Mouse (Mus musculus): ENCODE data around the gene Rab31. TPM values are rescaled to one million over a fixed set of nuclear protein-coding genes. Genes with fewer than 3 reads are reported as not detected.
"Not testable (repeated sequence)": the region's sequence is repeated elsewhere in the genome, so short reads cannot be mapped to it uniquely, and the experiment has no call there.

Gene Rab31
- polyA plus RNA-seq, 1 experiment from 2014 or later, result 64.8 TPM

DNA sequence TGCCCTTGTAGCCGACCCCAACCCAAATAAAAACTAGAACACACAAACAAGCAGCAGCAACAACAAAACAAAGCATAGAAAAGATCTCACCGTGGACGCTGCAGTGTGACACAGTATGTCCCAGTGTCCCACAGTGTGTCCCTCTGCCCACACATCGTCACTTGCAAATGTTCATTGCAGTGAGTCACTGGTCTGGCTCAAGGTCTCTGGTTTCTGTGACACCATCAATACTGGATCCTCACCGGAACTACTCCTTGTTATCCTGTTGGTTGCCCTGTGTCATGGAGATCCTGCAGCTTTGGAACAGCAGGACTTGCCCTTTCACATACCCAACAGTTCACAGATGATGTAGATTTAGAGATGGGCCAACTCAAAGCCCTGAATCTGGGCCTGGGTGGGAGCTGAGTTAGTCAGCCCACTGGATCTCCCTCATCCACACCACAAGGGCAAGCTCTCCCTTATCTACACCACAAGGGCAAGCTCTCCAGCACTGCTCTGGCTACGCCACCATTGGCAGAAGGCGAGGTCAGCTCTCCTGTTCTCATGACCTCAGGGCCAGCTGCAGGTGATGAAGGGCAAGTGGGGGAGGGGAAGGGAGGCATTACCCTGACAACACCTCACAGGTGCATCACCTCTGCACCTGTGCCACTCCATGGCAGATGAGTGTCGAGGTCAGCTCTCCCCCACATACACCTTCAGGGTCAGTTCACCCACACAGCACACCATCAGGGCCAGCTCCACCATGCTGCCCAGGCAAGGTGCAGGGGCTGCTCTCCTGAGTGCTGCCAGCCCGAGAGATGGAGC is 124.0 kb downstream of the Rab31 start:
- Histone ChIP-seq H3K27ac (replicated peaks) (no peak overlapping the region), H3K9ac (replicated peaks) (no peak overlapping the region), H3K36me3 (0 out of 2 replicates have a peak, but pooled peaks cover 4% of the 10 kb centered on the region), H3K4me3 (no peak overlapping the region), H3K4me1 (no peaks in the 10 kb centered on the region), H3K27me3 (no peaks in the 10 kb centered on the region), H3K4me2 (replicated peaks) (no peak overlapping the region), H3K9me3 (no peaks in the 10 kb centered on the region)
- WGBS, result 86% methylated on average over 9 of the region's 9 CpGs
- 0 out of 2 replicates have a peak, but pooled peaks have one; percentile 2 for ATAC-seq (ENCODE audit: low FRiP score, low read depth)

DNA sequence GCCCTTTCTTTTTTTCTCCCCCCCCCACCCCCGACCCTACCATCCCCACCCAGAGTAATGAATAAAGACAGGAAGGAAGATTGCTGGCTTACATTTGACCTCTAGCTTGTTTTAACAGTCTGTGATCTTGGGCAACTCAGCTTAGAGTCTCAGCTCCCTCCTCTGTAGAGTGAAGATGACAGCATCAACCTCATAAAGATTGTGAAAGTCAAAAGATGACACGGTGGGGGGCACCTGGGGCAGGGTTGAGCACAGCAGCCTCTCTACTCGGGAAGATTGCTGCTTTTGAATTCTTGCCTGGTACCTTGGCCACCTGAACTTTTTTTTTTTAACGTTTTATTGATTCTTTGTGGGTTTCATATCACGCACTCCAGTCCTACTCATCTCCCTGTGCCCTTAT is 124.6 kb downstream of the Rab31 start:
- Histone ChIP-seq H3K4me2 (replicated peaks) (no peak overlapping the region), H3K36me3 (0 out of 2 replicates have a peak, but pooled peaks cover 4% of the 10 kb centered on the region), H3K9ac (replicated peaks) (no peak overlapping the region), H3K9me3 (no peaks in the 10 kb centered on the region), H3K4me3 (no peak overlapping the region), H3K4me1 (peaks cover 3% of the 10 kb centered on the region; the same call in 1 of the 2 replicates), H3K27me3 (no peaks in the 10 kb centered on the region), H3K27ac (replicated peaks) (no peak overlapping the region)
- ATAC-seq (ENCODE audit: low FRiP score, low read depth), result no peak
- WGBS, result 56% methylated on average over 5 of the region's 5 CpGs

DNA sequence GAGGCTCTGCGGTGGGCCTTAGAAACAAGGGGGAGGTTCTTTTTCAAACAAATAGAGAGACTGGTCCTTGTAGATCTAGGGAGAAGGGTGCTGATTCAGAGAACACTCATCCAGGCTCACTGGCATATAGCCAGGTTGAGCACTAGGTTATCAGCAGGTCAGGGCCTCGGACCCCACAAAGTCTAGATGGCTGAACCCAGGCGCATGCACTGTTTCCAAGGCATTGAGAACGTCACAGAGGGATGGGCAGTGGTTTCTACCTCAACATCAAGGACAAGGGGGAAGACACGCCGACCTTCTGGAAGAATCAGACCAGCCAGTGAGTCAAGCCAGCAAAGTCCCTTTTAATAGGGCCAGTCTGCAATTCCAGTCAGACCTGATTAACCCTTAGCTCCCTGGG is 125.3 kb downstream of the Rab31 start:
- WGBS, result 79% methylated on average over 6 of the region's 6 CpGs

DNA sequence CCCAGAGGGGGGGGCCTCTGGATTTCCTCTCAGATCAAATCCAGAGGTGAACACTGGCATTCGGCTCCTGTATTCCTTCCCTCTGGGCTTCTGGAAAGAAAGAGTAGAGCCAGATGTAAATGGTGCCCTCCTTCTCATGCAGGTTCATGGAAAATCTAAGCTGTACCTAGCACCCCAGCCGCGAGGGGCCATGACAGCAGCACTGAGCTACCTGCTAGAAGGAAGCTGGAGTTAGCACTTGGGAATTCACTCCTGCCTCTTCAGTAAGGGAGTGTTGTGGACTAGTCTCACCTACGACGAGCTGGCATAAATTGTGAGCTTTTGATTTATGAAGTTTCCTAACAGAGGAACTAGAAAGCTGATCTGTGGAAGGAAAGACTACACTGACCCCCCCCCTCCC is 129.0 kb downstream of the Rab31 start:
- no peak overlapping the region for H3K4me3 ChIP-seq
- H3K36me3 ChIP-seq, result no peaks in the 10 kb centered on the region
- H3K27ac ChIP-seq (replicated peaks), result no peak overlapping the region
- H3K9me3 ChIP-seq, result no peaks in the 10 kb centered on the region
- no peak for ATAC-seq (ENCODE audit: low FRiP score, low read depth)
- H3K4me2 ChIP-seq (replicated peaks), result no peak overlapping the region
- WGBS, result 83% methylated on average over 5 of the region's 5 CpGs
- H3K4me1 ChIP-seq, result peaks cover 11% of the 10 kb centered on the region
- no peak overlapping the region for H3K9ac ChIP-seq (replicated peaks)
- no peaks in the 10 kb centered on the region for H3K27me3 ChIP-seq

More for the DNA sequence above, 125.3 kb downstream of the Rab31 start:
- Histone ChIP-seq H3K27ac (replicated peaks) (no peak overlapping the region), H3K4me2 (replicated peaks) (no peak overlapping the region), H3K36me3 (0 out of 2 replicates have a peak, but pooled peaks cover 4% of the 10 kb centered on the region), H3K9ac (replicated peaks) (no peak overlapping the region), H3K9me3 (no peaks in the 10 kb centered on the region), H3K4me3 (no peak overlapping the region), H3K27me3 (no peaks in the 10 kb centered on the region), H3K4me1 (peaks cover 10% of the 10 kb centered on the region)
- no peak for ATAC-seq (ENCODE audit: low FRiP score, low read depth)

DNA sequence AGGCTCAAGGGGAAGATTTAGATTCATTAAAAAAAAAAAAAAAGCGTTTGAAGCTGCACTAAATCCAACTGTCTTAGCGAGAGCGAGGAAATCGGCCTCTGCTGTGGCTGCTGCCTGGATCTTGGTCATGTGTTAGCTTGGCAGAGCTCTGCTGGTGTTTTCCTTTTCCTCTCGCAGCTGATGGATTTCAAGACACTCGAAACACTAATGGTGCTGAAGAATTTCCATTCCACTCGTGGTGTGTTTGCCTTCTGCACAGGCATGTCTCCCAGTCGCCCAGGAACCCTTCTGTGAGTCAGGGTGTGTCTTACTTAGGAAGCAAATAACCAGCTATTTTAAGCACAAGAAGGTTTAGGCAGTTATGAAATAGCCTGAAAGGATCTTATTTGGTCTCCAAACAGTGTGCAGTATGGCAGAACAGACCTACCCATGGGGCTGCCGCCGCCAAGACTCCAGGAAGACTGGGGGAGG is 129.5 kb downstream of the Rab31 start:
- no peak overlapping the region for H3K27ac ChIP-seq (replicated peaks)
- H3K4me3 ChIP-seq, result no peak overlapping the region
- 0 out of 2 replicates have a peak, but pooled peaks have one; percentile 12 for ATAC-seq (ENCODE audit: low FRiP score, low read depth)
- no peak overlapping the region for H3K4me2 ChIP-seq (replicated peaks)
- no peaks in the 10 kb centered on the region for H3K9me3 ChIP-seq
- 33% methylated on average over 10 of the region's 10 CpGs for WGBS
- no peak overlapping the region; the same call in 1 of the 2 replicates for H3K9ac ChIP-seq (replicated peaks)
- no peaks in the 10 kb centered on the region for H3K36me3 ChIP-seq
- H3K4me1 ChIP-seq, result peaks cover 11% of the 10 kb centered on the region
- no peaks in the 10 kb centered on the region for H3K27me3 ChIP-seq

DNA sequence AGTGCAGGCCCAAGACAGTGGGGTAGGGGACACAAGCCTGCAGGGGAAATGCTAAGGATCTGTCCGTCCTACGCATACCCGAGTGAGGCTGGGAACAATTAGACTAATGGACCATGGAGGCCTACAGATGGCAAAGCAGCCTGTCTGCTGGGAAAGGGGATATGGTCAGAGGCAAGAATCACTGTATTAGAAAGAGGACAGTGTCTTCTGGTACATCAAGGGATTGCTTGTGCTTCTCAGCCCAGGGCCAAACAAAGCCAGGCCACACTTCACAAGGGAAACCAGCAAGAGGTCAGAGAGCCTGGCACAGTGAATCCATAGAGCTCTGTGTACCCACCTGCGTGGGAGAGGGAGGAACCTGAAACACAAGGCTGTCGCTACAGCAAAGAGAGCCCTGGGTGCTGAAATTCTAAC is 130.0 kb downstream of the Rab31 start:
- H3K4me3 ChIP-seq, result no peak overlapping the region
- WGBS, result 13% methylated on average over 5 of the region's 5 CpGs
- H3K4me1 ChIP-seq, result peaks cover 11% of the 10 kb centered on the region
- no peak overlapping the region for H3K9ac ChIP-seq (replicated peaks)
- peak overlapping the region; percentile 63 for H3K27ac ChIP-seq (replicated peaks)
- no peak overlapping the region for H3K4me2 ChIP-seq (replicated peaks)
- ATAC-seq (ENCODE audit: low FRiP score, low read depth), result peak; percentile 69
- H3K9me3 ChIP-seq, result no peaks in the 10 kb centered on the region
- no peaks in the 10 kb centered on the region for H3K36me3 ChIP-seq
- H3K27me3 ChIP-seq, result no peaks in the 10 kb centered on the region

DNA sequence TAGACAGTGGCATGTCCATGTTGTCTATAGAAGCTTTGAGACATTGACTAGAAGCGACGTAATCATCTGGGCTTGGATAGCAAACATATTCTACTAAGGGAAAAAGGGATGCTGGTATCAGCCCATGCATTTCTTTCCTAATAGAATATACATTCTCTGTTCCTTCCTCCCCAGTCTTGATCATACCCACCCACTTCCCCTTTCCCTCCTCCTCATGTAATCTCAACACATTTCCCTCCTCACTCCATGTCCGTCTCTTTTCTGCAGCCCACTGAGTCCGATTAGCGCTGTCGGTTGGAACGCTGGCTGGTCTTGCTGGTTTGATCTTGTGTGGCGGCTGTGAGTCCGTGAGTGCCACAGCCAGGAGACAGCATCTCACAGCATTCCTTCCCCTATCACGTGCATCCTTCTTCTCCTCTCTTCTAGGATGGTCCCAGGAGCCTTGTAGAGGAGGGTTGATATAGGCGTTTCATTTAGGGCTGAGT is 130.8 kb downstream of the Rab31 start, which contains the start of gene Txndc2:
Gene Txndc2 (minus strand): TSS at position 435 of the 485 bp plus-strand sequence.
- no peaks in the 10 kb centered on the region for H3K36me3 ChIP-seq
- H3K27me3 ChIP-seq, result no peaks in the 10 kb centered on the region
- peaks cover 11% of the 10 kb centered on the region for H3K4me1 ChIP-seq
- no peak within 1 kb of the TSS for H3K4me2 ChIP-seq (replicated peaks)
- WGBS, result 90% methylated on average over 11 of the region's 11 CpGs
- peak within 1 kb of the TSS; percentile 63 for H3K27ac ChIP-seq (replicated peaks)
- no peak within 1 kb of the TSS for H3K4me3 ChIP-seq
- H3K9me3 ChIP-seq, result no peaks in the 10 kb centered on the region
- no peak within 1 kb of the TSS; the same call in 1 of the 2 replicates for H3K9ac ChIP-seq (replicated peaks)
- no peak for ATAC-seq (ENCODE audit: low FRiP score, low read depth)

DNA sequence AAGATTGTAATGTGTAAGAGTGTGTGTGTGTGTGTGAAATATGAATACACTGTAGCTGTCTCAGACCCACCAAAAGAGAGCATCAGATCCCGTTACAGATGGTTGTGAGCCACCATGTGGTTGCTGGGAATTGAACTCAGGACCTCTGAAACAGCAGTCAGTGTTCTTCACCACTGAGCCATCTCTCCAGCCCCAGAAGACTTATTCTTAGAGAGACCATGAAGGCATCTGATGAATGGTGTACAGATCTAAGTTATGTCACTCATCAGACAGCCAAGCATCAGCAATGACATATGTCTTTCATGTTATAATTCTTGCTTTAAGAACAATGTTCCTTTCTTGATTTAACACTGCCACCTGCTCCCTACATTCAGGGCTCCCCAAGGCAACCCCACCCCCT is 133.4 kb downstream of the Rab31 start:
- peaks cover 11% of the 10 kb centered on the region for H3K4me1 ChIP-seq
- no peaks in the 10 kb centered on the region for H3K27me3 ChIP-seq
- no peak overlapping the region for H3K9ac ChIP-seq (replicated peaks)
- ATAC-seq (ENCODE audit: low FRiP score, low read depth), result no peak
- no peak overlapping the region for H3K27ac ChIP-seq (replicated peaks)
- H3K4me2 ChIP-seq (replicated peaks), result no peak overlapping the region
- H3K9me3 ChIP-seq, result no peaks in the 10 kb centered on the region
- no peak overlapping the region for H3K4me3 ChIP-seq
- WGBS, result 94% methylated on average over 1 of the region's 1 CpGs
- H3K36me3 ChIP-seq, result no peaks in the 10 kb centered on the region

DNA sequence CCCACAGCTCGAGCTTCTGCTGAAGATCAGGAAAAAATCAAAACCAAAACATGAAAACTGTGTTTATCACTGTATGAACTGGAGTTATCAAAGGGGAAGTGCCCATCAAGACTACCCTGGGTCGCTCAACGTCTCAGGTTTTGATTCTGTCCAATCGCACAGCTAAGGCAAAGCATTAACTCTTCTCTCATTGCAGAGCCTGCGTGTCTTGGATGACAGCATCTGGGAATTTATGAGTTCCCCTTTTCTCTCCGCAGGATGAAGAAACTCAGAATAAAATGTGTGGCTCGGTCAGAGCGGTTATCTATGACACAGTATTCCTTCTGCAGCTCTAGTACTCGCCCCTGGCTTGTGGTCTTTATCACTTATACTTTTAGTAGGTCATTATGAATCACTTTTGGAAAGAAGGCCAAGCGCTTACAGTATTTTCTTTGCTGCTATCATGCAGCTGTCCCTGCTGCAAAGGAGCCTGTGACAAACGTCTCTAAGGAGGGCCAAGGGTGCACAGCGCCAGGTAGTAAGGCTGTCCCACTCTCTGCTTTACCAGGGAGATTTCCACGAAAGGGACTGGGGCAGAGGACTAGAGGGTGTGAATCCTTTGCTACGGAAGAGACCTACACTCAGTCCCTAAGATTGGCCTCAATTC is 136.7 kb downstream of the Rab31 start:
- Histone ChIP-seq H3K27me3 (no peaks in the 10 kb centered on the region), H3K9me3 (no peaks in the 10 kb centered on the region), H3K9ac (replicated peaks) (no peak overlapping the region), H3K4me2 (replicated peaks) (no peak overlapping the region), H3K36me3 (no peaks in the 10 kb centered on the region), H3K4me1 (no peaks in the 10 kb centered on the region), H3K27ac (replicated peaks) (no peak overlapping the region), H3K4me3 (no peak overlapping the region)
- 87% methylated on average over 14 of the region's 14 CpGs for WGBS
- no peak for ATAC-seq (ENCODE audit: low FRiP score, low read depth)

DNA sequence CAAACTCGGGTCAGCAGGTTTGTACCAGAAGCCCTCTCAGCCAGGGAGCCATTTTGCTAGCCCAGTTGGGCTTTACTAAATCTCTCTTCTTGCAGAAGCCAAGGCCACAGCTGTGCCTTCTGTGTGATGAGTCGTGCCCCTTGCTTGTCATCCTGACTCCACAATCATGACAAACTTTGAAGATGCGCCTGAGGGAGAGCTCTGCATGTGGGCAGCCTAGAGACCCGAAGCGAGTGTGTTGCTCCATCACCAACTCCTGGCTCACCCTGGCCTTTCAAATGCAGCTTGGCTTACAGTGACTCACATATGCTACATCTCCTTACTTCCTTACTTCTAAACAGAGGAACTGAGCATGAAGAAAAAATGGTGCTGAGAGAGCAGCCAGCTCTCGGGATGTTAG is 142.6 kb downstream of the Rab31 start:
- H3K36me3 ChIP-seq, result no peaks in the 10 kb centered on the region
- no peak overlapping the region for H3K4me2 ChIP-seq (replicated peaks)
- H3K4me1 ChIP-seq, result no peaks in the 10 kb centered on the region
- WGBS, result 82% methylated on average over 6 of the region's 6 CpGs
- H3K27me3 ChIP-seq, result no peaks in the 10 kb centered on the region
- H3K27ac ChIP-seq (replicated peaks), result no peak overlapping the region
- H3K4me3 ChIP-seq, result no peak overlapping the region
- ATAC-seq (ENCODE audit: low FRiP score, low read depth), result no peak
- no peaks in the 10 kb centered on the region for H3K9me3 ChIP-seq
- no peak overlapping the region for H3K9ac ChIP-seq (replicated peaks)

DNA sequence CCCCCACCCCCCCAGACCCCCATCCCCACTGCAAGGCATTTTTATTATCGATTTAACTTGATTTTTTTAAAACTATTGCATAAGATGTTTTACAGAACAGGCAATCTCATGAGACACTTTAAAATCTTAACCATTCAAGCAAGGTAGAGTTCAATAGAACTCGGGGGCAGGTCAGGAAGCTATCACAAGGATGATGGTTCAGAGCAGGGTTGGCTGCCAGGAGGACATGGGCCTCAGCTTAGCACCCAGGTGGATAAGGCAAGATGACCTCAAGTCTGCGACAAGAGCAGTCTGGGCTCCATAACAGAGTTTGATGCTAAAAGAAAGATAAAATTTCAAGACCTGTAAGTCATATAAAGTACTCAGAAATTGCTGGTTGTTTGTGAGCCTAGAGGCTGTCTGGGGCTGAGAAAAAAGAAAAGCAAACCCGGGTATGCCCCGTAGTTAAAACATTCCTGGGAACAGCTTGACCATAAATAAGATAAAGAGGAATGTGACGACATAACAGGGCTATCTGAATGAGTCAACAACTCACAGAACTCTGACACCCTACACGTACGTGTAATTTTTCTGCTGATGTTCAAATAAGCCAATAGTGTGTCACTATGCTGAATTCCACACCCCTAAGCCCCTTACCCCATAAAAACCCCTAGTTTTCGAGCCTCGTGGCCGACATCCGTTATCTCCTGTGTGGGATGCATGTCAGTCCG is 143.6 kb downstream of the Rab31 start:
- H3K4me1 ChIP-seq; H3K27ac ChIP-seq (replicated peaks); ATAC-seq (ENCODE audit: low FRiP score, low read depth); H3K9ac ChIP-seq (replicated peaks); H3K9me3 ChIP-seq; H3K4me3 ChIP-seq; H3K36me3 ChIP-seq; H3K27me3 ChIP-seq; H3K4me2 ChIP-seq (replicated peaks): not testable (repeated sequence)
- WGBS, result 91% methylated on average over 13 of the region's 13 CpGs
